Mouse (Mus musculus) heart, postnatal 0 days (tissue): ENCODE data around the gene Pxylp1. TPM values are rescaled to one million over a fixed set of nuclear protein-coding genes. Genes with fewer than 3 reads are reported as not detected.
A peak's percentile ranks its signal among the peaks of the same experiment; 100 is the strongest.

ENCODE experiments used
- ATAC-seq: fragments of 200-750 bp; cut with Nextera tagmentation; 2 replicates; pipeline ENCODE4 v1.8.0; 2017; ENCODE audit warnings: low read depth, moderate number of reproducible peaks, moderate library complexity; ENCODE audit not compliant: insufficient read depth
- DNase-seq: peaks from one replicate; pipeline ENCODE4 v3.0.0-alpha.2; 2016; ENCODE audit warnings: low spot score
- H3K27ac ChIP-seq: fragments of 300-500 bp; sonication (generic); 2 replicates; pipeline ENCODE4 v1.5.1; 2014; ENCODE audit warnings: low read depth, mild to moderate bottlenecking
- H3K27me3 ChIP-seq: fragments of 300-500 bp; sonication (generic); 2 replicates; pipeline ENCODE4 v1.6.1; 2014; ENCODE audit warnings: low read length, mixed read lengths; ENCODE audit not compliant: control insufficient read depth, insufficient read depth
- H3K36me3 ChIP-seq: fragments of 300-500 bp; sonication (generic); replicated peaks from 2 replicates; pipeline ENCODE4 v1.6.1; 2014; ENCODE audit warnings: low read length, mixed read lengths; ENCODE audit not compliant: control insufficient read depth, insufficient read depth
- H3K4me1 ChIP-seq: fragments of 300-500 bp; sonication (generic); 2 replicates; pipeline ENCODE4 v1.6.1; 2014; ENCODE audit warnings: antibody characterized with exemption; ENCODE audit not compliant: control insufficient read depth, insufficient read depth
- H3K4me2 ChIP-seq: fragments of 300-500 bp; sonication (generic); 2 replicates; pipeline ENCODE4 v1.6.1; 2014; ENCODE audit warnings: low read depth, mild to moderate bottlenecking, low read length, moderate library complexity
- H3K4me3 ChIP-seq: fragments of 300-500 bp; sonication (generic); 2 replicates; pipeline ENCODE4 v1.5.1; 2014; ENCODE audit warnings: low read depth, low read length
- H3K9ac ChIP-seq: fragments of 300-500 bp; sonication (generic); replicated peaks from 2 replicates; pipeline ENCODE4 v1.6.1; 2014; ENCODE audit warnings: low read depth, low read length, mixed read lengths
- H3K9me3 ChIP-seq: fragments of 300-500 bp; sonication (generic); replicated peaks from 2 replicates; pipeline ENCODE4 v1.6.1; 2016; ENCODE audit warnings: low read length; ENCODE audit not compliant: control insufficient read depth
- CTCF ChIP-seq: IDR thresholded peaks from 2 replicates; pipeline ENCODE4 v1.5.1; 2016; ENCODE audit warnings: antibody characterized with exemption, control low read depth, low read depth
- EP300 ChIP-seq: IDR thresholded peaks from 2 replicates; pipeline ENCODE4 v1.6.1; 2016; ENCODE audit warnings: antibody characterized with exemption, low read depth
- WGBS: fragments of 180-500 bp; shearing (Covaris S2); extraction: QIAGEN DNeasy Blood & Tissue Kit; methylation state at CpG from one replicate; pipeline ENCODE4 v1.1.7; 2014; 5-methylcytosine and 5-hydroxymethylcytosine counted together
- polyA plus RNA-seq: library from polyadenylated mRNA; unstranded; fragments of >200 nt; fragmentation: Nextera tagmentation; extraction: Ambion mirVana; gene quantifications from 2 replicates; pipeline ENCODE4 v1.2.1, GENCODE M21; 2015
- total RNA-seq: library from RNA; depleted of rRNA; stranded (reverse); fragments of >200 nt; gene quantifications from 2 replicates; pipeline ENCODE4 v1.2.3, GENCODE M21; 2014; ENCODE audit warnings: low replicate concordance

Gene Pxylp1
- total and polyA plus RNA-seq, 2 experiments from 2014 or later = 14.4 to 89.9 TPM

GRCm38 (mm10) chr9:96932751-96933150 lies 40.3 kb upstream of the Pxylp1 start:
- WGBS = 86% methylated on average over 8 of the region's 8 CpGs
- no peaks in the 10 kb centered on the region for H3K4me1 ChIP-seq
- H3K9ac ChIP-seq = no peak overlapping the region
- no peak overlapping the region for H3K4me3 ChIP-seq
- H3K9me3 ChIP-seq = peaks cover 6% of the 10 kb centered on the region; the same call in 1 of the 2 replicates
- 0 out of 2 replicates have a peak, but pooled peaks cover 4% of the 10 kb centered on the region for H3K27me3 ChIP-seq
- H3K4me2 ChIP-seq = no peak overlapping the region
- ATAC-seq = no peak
- H3K36me3 ChIP-seq = no peaks in the 10 kb centered on the region
- TF ChIP-seq CTCF (no peak), EP300 (no peak)
- H3K27ac ChIP-seq = no peak overlapping the region
- DNase-seq = no peak

- no peaks in the 10 kb centered on the region for H3K4me1 ChIP-seq
- no peak for ATAC-seq
- H3K4me2 ChIP-seq = no peak overlapping the region
- no peak overlapping the region for H3K4me3 ChIP-seq
- no peaks in the 10 kb centered on the region for H3K36me3 ChIP-seq
- DNase-seq = no peak
- 76% methylated on average over 17 of the region's 17 CpGs for WGBS
- no peak for TF ChIP-seq EP300
- H3K27ac ChIP-seq = no peak overlapping the region
- H3K9ac ChIP-seq = no peak overlapping the region
- peaks cover 4% of the 10 kb centered on the region; the same call in 1 of the 2 replicates for H3K9me3 ChIP-seq
- H3K27me3 ChIP-seq = no peaks in the 10 kb centered on the region
These were observed 31.3 kb upstream of the Pxylp1 start for GRCm38 (mm10) chr9:96923577-96924316.

- Histone ChIP-seq H3K27me3 (no peaks in the 10 kb centered on the region), H3K4me3 (no peak overlapping the region), H3K4me1 (no peaks in the 10 kb centered on the region), H3K9me3 (peaks cover 4% of the 10 kb centered on the region; the same call in 1 of the 2 replicates), H3K36me3 (no peaks in the 10 kb centered on the region), H3K4me2 (no peak overlapping the region), H3K27ac (no peak overlapping the region), H3K9ac (no peak overlapping the region)
- 76% methylated on average over 6 of the region's 6 CpGs for WGBS
- TF ChIP-seq EP300 (no peak), CTCF (no peak)
- no peak for DNase-seq
- no peak for ATAC-seq
These were observed 30.6 kb upstream of the Pxylp1 start for GRCm38 (mm10) chr9:96923119-96923518.

GRCm38 (mm10) chr9:96916620-96917538 lies 24.4 kb upstream of the Pxylp1 start:
- 30% methylated on average over 27 of the region's 27 CpGs for WGBS

GRCm38 (mm10) chr9:96916076-96916475 lies 23.6 kb upstream of the Pxylp1 start:
- TF ChIP-seq CTCF (no peak), EP300 (no peak)
- Histone ChIP-seq H3K27ac (no peak overlapping the region), H3K27me3 (no peaks in the 10 kb centered on the region), H3K9ac (no peak overlapping the region), H3K4me1 (no peaks in the 10 kb centered on the region), H3K9me3 (peaks cover 4% of the 10 kb centered on the region; the same call in 1 of the 2 replicates), H3K36me3 (no peaks in the 10 kb centered on the region), H3K4me2 (no peak overlapping the region), H3K4me3 (no peak overlapping the region)
- WGBS = 42% methylated on average over 7 of the region's 7 CpGs
- DNase-seq (no peak), ATAC-seq (peak; percentile 59; the same call in 1 of the 2 replicates)

More at GRCm38 (mm10) chr9:96916620-96917538, 24.4 kb upstream of the Pxylp1 start:
- DNase-seq = peak; percentile 91
- Histone ChIP-seq H3K9me3 (peaks cover 4% of the 10 kb centered on the region; the same call in 1 of the 2 replicates), H3K4me1 (no peaks in the 10 kb centered on the region), H3K4me3 (no peak overlapping the region), H3K27me3 (no peaks in the 10 kb centered on the region), H3K9ac (no peak overlapping the region), H3K4me2 (no peak overlapping the region), H3K36me3 (no peaks in the 10 kb centered on the region), H3K27ac (no peak overlapping the region)
- peak; percentile 88 for ATAC-seq
- TF ChIP-seq EP300 = no peak
- TF ChIP-seq CTCF = peak; percentile 100
